Mouse (Mus musculus): Measurements from ENCODE around the gene Wasf3.

The Wasf3 gene
- long read RNA-seq, experiment 1, partial matches to known transcripts = 3 of 8 reads
- long read RNA-seq, experiment 1, other reads (novel, unspliced or antisense) = 5 of 8 reads
- long read RNA-seq, experiment 2, partial matches to known transcripts = 2 of 6 reads
- long read RNA-seq, experiment 2, other reads (novel, unspliced or antisense) = 4 of 6 reads

DNA sequence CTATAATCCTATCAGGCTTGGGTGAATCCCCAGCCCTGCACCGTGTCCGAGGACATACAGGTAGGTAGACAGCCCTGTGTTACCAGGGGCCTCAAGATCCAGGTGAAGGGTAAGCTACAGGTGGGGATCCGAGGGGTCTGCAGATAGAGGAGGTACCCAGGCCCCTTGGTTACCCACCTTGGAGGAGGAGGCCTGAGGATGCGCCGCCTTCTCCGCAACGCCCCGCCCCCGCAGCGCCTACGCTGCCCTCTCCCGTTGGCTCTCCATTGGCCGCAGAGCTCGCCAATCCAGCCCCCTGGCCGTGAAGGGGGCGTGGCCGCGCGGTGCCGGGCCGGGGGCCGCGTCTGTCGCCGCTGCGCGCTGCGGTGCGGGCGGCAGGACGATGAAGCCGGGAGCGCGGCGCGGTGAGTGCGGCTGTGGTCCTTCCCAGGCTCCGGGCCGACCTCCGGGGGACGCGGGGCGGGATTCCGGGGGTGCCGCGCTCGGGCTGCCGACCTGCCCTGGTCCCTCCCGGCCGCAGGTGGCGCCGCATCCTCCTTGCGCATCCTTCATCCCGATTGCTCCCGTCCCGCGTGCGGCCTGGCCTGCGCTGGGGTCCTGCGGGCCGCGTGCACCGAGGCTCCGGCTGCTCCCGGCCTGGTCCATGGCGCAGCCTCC, at the start of gene Wasf3:
Gene Wasf3, plus strand, starts transcription at position 51 of the 657 bp plus-strand sequence.
- intact Hi-C loops (cut with DNase I) = no loop called here

DNA sequence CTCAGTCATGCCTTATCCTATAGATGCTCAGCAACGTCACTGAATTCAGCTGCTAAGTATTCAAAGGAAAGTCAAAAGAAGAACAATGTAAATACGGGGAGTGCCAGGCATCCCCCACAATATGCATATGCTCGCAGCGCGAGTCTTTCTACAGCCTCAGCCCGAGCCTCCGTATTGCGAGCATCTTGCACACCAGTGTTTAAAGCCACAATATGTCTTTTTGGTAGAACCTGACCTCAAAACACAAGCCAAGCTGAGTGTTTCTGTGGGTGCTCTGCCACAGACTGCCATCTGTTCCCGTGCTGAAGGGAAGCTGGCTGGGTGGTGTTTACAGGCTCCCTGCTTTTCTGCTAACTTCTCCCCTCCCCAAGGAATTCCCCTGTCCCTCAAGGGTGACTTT, 46.7 kb upstream of the Wasf3 start:
- intact Hi-C loops (cut with DNase I) = loop anchor here (10.0 kb wide), 1 partner anchor 137 kb away; no protein-coding TSS in a partner anchor

DNA sequence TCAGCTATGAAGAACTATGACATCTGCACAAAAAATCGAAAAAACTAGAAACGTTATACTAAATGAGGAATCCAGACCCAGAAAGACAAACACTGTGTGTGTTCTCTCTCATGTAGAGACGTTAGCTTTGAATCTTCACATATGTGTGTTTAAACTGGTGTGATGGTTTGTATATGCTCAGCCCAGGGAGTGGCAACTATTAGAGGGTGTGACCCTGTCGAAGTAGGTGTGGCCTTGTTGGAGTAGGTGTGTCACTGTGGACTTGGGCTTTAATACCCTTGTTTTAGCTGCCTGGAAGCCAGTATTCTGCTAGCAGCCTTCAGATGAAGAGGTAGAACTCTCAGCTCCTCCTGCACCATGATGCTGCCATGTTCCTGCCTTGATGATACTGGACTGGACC, 44.7 kb upstream of the Wasf3 start:
- intact Hi-C loops (cut with DNase I) = no loop called here

DNA sequence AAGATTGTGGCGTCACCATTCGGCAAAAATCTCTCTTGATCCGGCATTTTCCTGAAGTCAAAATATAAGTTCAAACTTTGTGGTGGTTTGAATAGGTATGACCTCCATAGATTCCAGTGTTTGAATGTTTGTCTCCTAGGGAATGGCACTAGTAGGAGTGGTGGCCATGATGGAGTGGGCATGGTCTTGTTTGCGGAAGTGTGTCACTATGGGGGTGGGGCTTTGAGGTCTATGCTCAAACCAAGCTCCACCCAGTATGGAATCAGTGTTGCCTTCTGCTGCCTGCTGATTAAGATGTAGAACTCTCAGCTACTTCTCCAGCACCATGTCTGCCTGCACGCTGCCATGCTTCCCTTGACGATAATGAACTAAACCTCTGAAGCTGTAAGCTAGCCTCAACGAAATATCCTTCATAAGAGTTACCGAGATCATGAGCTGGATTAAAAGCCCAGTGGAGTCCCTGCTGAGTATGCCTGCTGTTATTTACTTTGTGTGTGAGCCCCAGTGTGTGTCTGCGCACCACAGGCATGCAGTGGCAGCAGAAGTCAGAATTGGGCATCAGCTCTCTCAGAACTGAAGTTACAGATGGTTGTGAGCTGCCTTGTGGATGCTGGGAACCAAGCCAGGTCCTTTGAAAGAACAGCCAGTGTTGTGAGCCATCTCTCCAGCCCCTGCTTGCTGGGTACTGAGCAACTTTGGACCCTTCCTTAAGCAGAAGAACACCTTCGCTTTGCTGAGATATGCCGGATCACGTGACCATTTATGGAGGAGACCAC, 39.7 kb upstream of the Wasf3 start:
- intact Hi-C loops (cut with DNase I) = no loop called here

DNA sequence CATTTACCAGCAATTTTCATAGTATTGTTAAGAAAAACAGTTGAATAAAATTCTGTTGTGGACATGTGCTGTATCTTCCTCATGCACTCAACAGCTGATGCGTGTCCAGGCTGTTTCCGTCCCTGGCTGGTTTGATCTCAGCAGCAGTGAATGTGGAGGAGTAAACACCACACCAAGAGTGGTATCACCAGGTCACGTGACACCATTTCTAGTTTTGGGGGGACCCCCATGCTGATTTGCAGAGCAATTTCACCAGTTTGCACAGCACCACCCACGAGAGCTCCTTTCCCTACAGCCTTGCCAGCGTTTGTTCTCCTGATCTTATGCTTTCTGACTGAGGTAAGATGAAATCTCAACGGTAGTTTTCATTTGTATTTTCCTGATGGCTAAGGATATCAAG, 37.7 kb upstream of the Wasf3 start:
- intact Hi-C loops (cut with DNase I) = no loop called here

DNA sequence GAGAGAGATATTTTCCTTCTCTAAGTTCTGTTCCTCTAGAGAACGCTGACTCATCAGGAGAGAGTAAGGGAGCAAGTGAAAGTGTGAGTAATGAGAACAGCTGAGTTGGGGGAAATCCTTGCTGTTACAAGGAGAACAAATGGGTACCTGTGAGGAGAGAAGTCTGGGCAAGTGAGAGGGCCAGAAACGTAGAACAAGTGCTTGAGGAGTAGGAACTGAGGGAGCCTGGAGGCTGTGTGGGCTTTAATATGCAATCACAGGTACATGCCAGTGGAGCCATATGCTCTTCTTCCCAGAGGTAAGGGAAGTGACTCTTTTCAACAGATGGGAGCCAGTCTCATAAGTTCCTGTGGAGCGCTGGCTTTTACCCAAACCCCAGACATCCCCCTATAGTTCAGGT, 35.6 kb upstream of the Wasf3 start:
- intact Hi-C loops (cut with DNase I) = no loop called here

DNA sequence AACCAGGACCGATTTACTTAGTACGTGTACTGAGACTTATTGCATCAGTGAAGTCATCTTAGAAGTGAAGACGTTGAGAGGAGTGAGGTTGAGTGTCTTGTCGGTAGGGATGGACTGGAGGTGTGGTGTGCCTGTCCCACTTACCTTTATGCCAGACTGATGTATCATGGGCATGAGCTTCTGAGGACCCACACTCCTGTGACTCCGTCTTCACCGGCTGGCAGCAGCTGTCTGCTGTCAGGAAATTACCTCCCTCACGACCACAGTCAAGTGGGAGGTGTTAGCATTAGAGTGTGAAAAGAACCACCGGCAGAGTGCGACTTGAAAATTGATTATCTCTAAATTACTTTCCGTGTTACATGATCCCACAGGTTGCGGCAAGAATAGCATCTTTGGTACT, 34.0 kb upstream of the Wasf3 start:
- intact Hi-C loops (cut with DNase I) = no loop called here

DNA sequence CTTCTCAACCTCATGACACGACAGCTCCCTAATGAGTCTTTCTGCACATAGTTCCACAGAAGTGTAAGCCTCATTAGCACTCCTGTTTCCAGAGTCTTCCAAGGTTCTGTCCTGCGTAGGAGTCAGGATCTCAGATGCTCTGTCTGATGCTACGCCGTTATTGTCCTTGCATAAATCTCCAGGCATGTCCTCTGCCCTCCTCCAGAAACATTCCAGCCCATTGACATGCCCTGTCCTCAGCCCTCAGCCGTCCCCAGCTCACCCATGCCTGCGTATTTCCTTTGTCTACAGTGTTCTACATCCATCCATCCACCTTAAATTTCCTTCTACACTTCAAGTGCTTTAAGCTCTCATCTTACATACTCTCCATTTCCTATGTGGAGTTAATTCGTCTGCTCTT, 32.8 kb upstream of the Wasf3 start:
- intact Hi-C loops (cut with DNase I) = no loop called here

DNA sequence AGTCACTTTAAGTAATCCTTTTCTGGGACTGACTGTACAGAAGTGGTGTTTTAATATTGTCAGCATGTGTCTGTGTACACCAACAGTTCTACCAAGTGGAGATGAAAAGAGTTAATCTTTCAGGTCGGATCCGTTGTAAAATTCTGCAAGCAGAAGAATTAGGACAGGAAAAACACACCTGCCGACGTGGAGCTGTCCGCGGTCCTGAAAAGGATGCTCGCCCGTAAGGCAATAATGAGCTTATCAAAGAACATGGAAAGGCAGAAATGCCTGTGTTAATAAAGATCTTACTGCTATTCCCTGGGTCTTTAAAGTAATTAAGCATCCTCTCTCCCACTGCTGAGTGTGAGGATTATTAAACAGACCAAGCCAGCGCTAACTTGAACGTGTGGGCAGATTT, 24.4 kb upstream of the Wasf3 start:
- intact Hi-C loops (cut with DNase I) = no loop called here

DNA sequence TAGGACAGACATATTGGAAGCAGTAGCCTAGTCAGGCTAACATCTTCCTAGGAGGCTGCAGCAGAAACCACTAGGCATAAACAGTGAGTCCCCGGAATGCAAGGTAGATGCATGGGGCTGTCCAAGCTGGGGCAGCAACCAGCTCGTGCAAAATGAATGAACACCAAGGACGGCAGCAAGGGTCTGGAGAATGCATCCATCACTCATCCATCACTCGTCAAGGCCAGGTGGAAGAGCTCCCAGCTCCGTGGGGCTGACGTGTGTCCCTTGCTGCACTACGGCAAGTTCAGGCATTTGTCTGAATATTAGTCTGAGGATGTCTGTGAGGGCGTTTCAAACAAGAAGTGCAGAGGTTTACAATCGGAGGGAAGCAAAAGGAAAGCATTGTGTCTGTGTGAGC, 22.1 kb upstream of the Wasf3 start:
- intact Hi-C loops (cut with DNase I) = no loop called here

DNA sequence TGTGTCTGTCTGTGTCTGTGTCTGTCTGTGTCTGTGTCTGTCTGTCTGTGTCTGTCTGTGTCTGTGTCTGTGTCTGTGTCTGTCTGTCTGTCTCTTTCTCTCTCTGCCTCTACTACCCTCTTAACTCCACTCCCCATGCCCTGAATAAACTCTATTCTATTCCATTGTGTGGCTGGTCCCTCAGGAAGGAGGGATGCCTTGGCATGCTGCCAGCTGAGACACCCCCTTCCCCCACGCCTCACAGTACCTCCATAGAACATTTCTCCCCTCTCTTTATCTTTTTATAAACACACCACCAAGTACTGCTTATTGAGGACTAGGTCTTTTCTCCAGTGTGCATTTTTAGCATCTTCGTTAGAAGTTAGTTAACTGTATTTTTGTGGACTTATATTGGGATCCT, 16.4 kb upstream of the Wasf3 start:
- intact Hi-C loops (cut with DNase I) = no loop called here

DNA sequence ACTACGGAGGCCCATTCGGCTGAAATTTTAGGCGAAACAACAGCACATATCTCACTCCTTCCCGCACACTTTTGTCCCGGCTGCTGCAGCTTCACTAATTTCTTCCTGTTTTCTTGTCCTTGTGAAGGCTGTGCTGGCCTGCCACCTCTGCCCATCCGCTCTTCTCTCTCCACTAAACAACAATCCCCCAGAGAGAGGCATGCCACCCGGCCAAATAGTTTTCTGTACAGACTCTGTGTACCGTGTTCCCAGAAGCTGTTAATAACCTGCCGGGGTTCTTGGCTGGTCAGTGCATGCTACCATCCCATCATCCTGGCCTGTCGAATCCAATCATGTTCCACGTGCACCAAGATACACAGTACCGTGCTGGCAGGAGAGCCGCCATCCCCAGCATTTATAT, 15.8 kb upstream of the Wasf3 start:
- intact Hi-C loops (cut with DNase I) = no loop called here

DNA sequence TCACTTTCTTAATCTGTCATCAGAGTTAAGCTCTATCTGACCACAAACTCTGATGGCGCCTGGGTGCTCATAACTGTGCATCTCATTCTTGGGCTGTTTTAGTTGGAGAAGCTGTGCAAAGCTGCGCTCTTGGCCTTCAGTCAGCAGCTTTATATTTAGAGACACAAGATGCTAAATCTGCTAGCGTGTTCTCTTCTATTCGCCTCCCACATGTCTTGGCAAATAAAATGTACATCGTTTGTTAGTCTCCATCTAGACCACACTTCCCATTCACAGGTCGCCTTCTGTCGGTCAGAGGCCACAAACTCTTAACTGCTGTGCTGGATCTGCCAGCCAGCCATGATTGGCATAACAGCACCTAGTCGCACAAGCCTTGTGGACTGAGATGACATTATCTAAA, 14.0 kb upstream of the Wasf3 start:
- intact Hi-C loops (cut with DNase I) = no loop called here

DNA sequence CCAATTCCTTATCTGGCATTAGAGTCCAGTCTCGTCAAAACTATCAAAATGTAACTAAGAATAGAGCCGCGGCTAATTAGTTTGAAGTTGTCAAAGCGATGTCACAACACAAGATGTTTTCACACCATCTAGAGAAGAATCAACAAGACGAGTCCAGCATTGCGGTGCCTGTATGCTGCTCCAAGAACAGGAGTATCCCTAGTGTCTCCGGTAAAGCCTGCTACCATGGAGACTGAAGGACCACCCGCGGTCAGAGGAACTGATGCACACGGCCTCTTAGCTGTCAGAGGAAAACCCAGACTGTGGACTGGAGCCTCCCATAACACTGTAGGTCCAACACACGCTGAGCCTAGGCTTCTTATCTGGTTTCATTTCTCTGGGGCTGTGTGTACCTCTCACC, 11.5 kb upstream of the Wasf3 start:
- intact Hi-C loops (cut with DNase I) = no loop called here

DNA sequence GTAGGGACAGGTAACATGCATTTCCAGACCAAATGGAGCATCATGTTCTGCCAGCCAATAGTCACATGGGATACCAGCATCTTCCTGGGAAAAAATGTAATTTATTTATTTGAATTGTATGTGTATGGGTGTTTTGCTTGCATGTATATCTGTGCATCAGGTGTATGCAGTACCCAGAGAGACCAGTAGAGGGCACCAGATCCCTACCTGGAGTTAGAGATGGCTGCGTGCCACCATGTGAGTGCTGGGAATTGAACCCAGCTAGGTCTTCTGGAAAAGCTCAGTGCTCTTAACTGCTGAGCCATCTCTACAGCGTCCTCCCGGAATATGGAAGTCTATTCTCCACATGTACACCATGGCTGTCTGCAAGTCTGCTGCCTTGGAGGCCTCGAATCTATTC, 8.2 kb upstream of the Wasf3 start:
- intact Hi-C loops (cut with DNase I) = no loop called here

DNA sequence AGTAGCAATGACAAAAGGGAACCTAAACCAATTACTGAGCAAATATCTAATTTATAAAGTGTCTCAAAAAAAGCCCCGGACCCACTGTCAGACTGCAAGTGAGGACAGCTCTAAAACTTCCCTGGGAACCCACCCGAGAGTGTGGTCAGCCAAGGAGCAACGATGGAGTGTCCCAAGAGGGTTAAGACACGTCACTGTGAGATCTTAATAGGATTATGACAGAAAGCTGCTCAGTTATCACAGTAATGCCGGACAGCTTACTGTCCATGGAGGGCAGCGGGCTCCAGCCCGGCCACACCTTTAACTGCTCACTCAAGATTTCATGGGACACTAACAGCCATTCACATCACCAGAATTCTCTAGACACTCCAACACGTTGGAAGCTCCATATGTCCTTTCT, 4.7 kb upstream of the Wasf3 start:
- intact Hi-C loops (cut with DNase I) = no loop called here

DNA sequence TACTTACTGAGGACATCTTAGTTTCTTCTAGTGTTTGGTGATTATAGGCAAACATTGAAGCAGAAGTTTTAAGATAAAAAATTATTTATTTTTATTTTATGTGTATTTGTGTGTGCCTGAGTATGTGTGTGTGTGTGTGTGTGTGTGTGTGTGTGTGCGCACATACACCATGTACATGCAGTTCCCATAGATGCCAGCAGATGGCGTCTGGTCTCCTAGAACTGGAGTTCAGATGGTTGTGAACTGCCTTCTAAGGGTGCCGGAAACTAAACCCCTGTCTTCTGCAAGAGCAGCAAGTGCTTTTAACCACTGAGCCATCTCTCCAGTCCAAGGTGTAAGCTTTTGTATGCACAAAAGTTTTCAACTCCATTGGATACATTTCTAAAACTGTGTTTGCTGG, 2.5 kb upstream of the Wasf3 start:
- intact Hi-C loops (cut with DNase I) = no loop called here

DNA sequence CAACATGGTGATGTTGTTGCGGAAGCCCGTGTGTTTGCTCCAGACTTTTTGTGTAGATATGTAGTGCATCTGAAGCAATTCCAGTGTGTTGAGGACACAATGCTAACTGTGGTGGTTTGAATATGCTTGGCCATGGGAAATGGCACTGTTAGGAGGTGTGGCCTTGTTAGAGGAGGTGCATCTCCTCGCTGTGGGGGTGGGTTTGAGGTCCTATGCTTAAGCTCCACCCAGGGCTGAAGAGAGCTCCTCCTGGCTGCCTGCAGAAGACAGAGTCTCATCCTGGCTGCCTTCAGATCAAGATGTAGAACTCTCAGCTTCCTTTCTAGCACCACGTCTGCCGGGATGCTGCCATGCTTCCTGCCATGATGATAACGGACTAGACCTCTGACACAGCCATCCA, 1.4 kb upstream of the Wasf3 start:
- intact Hi-C loops (cut with DNase I) = no loop called here

DNA sequence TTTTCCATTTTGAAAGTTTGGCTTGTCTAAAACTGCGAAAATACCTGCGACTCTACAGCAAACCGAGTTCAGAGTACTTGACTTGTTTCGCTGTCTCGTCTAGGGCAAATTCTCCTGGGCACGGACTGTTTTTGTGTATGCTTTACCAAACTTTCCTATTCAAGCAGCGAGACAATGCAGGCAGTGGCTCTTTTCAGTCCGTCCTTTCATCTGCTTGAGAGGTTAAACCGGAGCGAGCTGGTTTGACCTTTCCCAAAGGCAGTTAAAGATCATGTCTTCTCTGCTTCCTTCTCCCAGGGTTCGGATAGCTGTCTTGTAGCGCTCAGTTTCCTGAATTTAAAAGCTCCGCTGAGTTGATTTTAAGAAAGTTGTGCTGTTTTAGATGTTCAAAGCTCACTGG, 1.2 kb downstream of the Wasf3 start:
- intact Hi-C loops (cut with DNase I) = no loop called here

DNA sequence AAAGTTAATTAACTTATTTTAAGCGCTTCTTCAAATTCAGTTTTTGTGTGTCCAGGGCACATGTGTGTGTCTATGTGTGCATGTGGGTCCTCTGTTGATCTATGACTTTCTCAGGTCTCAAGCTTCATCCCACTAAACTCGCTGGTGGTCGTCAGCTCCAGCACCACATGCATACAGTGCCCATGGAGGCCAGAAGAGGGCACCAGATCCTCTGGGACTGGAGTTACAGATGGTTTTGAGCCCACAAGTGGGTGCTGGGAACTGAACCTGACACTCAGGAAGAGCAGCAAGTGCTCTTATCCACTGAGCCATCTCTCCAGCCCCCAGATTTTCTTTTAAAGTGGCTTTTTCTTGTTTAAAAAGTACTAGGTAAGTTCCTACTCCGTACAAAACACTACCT, 2.1 kb downstream of the Wasf3 start:
- intact Hi-C loops (cut with DNase I) = no loop called here

DNA sequence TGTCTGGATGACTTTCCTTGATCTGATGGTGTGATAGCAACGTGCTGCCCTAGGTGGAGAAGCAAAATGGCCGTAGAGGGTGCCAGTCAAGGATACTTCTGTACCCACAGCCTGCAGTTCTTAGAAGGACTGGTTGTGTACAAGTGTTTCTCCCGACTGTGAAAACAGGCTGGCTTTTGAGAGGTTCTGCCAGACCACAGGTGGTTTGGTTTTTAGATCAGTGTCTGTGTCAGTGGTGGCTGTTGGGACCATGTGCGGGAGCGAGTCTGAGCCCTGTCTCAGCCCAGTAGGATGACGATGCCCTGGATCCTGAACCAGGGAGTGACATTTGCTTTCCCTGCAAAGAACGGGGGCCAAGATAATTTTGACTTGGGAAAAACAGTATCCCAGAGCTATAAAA, 9.8 kb downstream of the Wasf3 start:
- intact Hi-C loops (cut with DNase I) = no loop called here

DNA sequence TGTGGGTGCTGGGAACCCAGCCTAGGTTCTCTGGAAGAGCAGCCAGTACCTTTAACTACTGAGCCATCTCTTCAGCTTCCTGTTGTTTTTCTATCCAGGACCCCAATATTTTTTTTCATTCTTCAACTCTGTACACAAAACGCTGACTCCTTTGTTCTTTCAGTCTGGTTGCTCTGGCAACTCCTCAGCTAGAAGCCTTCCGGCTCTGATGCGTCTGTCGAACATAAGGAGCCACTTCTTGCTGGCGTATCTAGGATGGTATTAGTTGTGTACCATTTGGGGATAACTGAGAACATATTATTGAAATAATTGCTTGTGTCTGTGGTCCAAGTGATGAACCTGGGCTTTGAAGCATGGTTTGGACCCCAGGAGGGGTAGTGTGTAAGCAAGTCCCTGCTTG, 12.5 kb downstream of the Wasf3 start:
- intact Hi-C loops (cut with DNase I) = no loop called here
